Mouse (Mus musculus) hindlimb bud, embryonic 11.5 days (tissue): ENCODE results near the gene Slc35e3.

Source experiments
- DNase-seq: peaks from one replicate; pipeline ENCODE4 v3.0.0-alpha.2; 2012; ENCODE audit warnings: low read depth, low spot score; ENCODE audit errors: extremely low spot score

Gene Slc35e3

DNA sequence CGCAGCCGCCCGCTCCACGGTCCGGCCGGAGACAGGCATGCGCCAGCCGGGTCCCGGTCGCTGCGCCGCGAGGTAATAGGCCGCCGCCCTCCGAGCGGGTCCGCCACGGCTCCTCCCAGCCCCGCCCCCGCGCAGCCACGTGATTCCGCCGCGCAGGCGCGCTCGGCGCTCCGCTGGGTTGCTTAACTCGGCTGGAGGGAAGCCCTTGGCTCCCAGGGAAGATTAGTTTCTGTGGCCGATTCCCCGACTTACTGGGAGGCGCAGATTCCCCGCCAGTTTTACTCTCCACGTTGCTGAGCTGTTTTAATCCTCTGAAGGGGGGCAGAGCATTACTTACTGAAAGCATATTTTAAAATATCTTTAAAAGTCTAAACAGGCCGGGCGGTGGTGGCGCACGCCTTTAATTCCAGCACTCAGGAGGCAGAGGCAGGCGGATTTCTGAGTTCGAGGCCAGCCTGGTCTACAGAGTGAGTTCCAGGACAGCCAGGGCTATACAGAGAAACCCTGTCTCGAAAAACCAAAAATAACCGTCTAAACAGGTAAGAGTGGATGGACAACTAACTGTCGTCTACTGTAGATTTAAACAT lies at the start of gene Slc35e3:
Slc35e3 (minus strand) TSS at position 69 of the 587 bp plus-strand sequence.
- peak; percentile 54 for DNase-seq

- no peak for DNase-seq
These were observed 49.0 kb upstream of the Slc35e3 start for GRCm38 (mm10) chr10:117795206-117795605.

- no peak for DNase-seq
These were observed 47.4 kb upstream of the Slc35e3 start for GRCm38 (mm10) chr10:117793436-117794030.

DNA sequence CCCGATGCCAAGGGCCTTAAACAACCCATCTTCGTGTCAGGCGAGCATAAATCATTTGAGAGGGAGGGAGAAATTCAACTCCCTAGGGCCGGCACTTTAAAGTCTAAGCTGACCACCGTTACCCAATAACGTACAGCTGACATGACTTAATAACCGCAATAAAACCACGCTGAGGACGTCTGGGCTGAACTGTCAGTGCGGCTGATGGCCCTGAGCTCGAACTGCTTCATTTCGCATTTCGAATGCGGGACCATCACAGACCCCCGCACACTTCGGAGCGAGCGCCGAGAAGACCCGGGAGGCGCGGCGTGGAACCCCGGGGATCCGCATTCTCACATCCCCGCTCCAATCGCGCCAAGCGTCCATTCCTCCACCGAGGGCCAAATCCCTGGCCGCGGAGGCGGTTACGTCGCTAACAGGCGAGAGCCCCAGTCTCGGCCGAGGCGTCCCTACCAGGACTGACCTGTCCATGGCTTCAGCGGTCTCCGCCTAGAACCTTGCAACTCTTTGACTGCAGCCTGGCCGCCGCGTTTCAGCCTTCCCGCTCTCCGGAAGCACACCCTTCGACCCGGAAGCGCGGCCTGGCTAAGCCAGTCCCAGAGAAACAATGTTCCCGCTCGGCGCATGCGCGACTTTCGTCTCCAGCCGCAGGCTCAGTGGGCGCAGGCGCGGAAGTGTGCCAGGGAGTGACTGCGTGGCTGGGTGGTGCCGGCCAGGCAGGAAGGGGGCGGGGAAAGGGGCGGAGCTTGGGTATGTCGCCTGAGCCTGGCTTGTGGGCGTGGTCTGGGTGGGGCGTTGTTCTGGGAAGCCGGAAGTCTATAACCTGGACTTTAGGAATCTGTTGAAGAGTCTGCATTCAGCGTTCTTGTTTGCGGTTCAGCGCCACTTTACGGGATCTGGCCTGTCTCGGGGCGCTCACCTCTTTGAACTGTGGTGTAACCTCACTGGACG lies 46.3 kb upstream of the Slc35e3 start, which contains the start of gene Nup107:
Nup107 (minus strand) TSS at position 565 of the 951 bp plus-strand sequence.
- DNase-seq, result peak; percentile 97

GRCm38 (mm10) chr10:117791171-117791470 lies 45.0 kb upstream of the Slc35e3 start:
- no peak for DNase-seq

DNA sequence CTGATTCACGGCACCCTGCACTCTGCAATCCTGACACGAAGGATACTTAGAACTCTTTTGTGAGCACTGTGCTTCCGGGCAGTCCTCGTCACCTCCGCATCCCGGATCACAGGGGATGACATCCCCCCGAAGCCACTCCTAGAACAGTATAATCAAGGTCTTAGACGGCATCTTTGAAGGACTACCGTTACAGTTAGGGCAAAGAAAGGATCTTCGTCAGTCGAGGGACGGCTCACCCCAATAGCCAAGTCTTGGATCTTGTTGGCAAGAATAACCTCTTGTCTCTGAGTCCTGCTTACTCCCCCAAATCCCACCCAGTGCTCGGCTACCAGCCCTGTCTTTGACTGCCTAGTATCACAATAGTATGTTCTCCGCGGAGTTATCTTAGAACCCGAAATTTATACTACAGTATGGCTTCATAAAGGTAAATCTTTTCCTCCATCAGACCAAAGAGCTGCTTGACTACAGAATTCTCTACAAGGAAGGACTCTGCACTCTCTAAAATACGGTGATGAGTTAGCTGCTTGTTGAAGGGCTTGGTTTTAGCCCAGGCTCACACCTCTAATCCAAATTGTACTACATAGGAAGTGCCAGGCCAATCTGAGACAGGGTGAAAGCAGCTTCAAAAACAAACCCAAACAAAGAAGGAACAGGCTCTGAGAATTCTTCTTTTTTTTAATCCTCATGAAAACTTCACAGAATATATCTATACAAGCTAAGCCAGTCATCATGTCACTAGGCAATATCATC lies 44.4 kb upstream of the Slc35e3 start:
- DNase-seq, result no peak

DNA sequence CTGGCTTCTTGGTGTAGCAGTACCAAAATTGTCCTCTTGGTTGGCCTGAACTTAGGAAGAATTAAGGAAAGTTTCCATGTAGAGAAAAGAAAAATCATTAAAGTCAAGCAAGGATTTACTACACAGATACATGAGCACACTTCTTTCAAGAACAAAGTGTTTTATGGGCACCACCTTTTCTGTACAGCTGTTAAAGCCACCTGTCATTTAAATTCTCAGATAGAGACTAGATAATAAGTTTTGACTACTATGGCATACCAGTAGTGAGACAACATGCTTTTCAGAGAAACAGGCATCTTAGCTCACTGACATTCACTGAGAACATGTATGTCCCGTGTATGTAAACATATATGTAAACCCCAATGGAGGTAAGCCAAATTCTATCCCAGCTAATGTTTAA lies 43.8 kb upstream of the Slc35e3 start:
- no peak for DNase-seq

DNA sequence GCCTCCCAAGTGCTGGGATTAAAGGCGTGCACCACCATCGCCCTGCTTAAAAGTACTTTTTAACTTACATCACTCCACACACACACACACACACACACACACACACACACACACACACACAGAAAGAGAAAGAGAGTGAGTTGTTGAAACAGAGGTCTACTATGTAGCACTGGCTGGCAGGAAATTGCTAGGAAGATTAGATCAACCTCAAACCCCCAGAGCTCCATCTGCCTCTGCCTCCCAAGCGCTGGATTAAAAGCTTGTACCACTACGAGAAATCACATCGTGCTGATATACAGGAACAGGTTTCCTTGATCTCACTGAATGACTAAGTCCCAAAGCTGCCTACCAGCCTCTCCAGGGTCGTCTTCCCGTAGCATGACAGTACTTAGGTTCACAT lies 38.5 kb upstream of the Slc35e3 start:
- DNase-seq, result no peak

- no peak for DNase-seq
These were observed 37.7 kb upstream of the Slc35e3 start for GRCm38 (mm10) chr10:117783786-117784420.

- no peak for DNase-seq
These were observed 36.5 kb upstream of the Slc35e3 start for GRCm38 (mm10) chr10:117782491-117783260.

DNA sequence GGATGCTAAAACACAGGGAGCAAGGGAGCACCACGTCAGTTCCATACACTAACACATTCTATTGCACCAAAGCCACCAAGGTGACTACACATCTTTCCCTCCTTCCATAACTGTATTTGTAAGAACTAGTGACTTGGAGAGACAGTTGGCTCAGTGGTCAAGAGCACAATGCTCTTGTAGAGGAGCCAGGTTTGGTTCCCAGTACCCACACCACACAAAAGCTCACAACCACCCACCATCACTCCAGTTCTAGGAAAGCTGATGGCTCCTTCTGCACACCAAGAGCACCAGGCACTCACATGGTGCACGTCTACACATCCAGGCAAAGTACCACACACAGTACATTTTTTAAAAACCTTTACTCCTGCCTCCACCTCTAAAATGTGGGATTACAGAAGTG lies 35.9 kb upstream of the Slc35e3 start:
- no peak for DNase-seq

- DNase-seq, result no peak
These were observed 35.0 kb upstream of the Slc35e3 start for GRCm38 (mm10) chr10:117781021-117781725.

- no peak for DNase-seq
These were observed 34.2 kb upstream of the Slc35e3 start for GRCm38 (mm10) chr10:117780306-117780911.

- no peak for DNase-seq
These were observed 33.6 kb upstream of the Slc35e3 start for GRCm38 (mm10) chr10:117779581-117780305.

GRCm38 (mm10) chr10:117778951-117779350 lies 32.8 kb upstream of the Slc35e3 start:
- DNase-seq, result no peak

DNA sequence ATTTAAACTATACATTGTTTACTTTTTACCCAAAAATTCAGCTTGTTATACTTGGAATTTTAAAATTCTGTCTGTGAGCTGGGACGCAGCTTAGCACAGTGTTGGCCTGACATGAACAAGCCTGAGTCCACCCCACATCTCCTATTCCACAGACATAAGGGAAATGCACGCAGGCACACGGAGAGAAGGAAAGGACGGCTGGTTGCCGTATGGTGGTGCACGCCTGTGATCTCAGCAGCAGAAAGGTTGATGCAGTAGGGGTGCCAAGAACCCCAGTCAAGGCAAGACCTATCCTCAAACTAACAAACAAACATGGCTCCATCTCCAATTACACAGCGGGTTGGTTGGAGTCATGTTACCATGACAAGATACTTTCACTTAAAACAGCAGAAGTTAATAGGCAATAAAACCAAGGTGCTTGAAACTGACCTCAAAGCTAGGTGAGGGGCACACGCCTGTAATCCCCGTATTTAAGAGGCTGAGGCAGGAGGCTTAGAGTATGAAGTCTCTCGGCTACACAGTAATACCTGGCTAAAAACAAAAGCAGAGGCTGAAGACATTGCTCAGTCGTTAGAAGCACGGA lies 32.3 kb upstream of the Slc35e3 start:
- no peak for DNase-seq

DNA sequence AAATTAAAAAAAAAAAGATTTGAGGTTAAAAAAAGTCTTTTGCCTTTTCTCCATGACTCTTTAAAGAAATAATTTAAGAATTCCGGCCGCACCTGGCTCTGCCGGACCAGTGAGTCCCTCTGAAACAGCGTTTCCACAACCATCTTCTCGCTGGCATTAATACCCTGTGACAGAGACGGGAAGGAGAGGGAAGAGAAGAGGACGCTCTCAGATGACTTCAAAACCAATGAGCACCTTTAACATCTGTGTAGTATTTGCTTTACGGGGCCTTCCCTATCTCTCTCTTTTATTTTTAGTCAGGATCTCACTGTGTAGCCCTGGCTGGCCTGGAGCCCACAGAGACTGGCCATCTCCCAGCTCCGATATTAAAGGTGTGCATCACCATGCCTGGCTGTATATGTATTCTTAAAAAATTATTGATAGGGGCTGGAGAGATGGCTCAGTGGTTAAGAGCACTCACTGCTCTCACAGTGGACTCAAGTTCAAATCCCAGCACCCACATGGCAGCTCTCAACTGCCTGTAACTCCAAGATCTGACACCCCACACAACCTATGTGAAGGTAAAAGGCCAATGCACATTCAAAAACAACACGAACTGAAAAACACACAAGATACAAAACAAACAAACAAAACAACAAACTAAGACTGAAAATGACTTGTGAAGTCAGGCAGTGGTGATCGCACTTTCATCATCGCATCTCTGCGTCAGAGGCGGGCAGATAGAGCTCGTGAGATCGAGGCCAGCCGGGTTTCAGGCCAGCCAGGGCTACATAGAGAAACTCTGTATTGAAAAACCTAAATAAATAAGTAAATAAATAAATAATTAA lies 31.5 kb upstream of the Slc35e3 start:
- DNase-seq, result no peak
